Mouse (Mus musculus) ES-E14 (cell line): ENCODE measurements at regions not wholly inside any gene's neighbourhood (a gene's known extent, or its start where the extent isn't known, plus 50 kb on each side); places are given as distances from the start of the nearest gene placed in this dataset.

Source experiments
- DNase-seq: peaks from one replicate; pipeline ENCODE4 v3.0.0-alpha.2; 2013; ENCODE audit warnings: low read depth, low spot score
- H3K27ac ChIP-seq: 2 replicates; pipeline ENCODE4 v1.5.1; 2012; ENCODE audit warnings: low read depth, mild to moderate bottlenecking, low read length, moderate library complexity, mixed read lengths; ENCODE audit not compliant: poor library complexity, insufficient read depth, severe bottlenecking
- H3K36me3 ChIP-seq: 2 replicates; pipeline ENCODE4 v1.6.1; 2012; ENCODE audit warnings: mild to moderate bottlenecking, low read length, moderate library complexity, mixed read lengths; ENCODE audit not compliant: control insufficient read depth, poor library complexity, insufficient read depth, severe bottlenecking
- H3K4me1 ChIP-seq, 2 experiments: fragments of 150-350 bp in 1 of 2; sonication (generic) in 1 of 2; 2 replicates each; pipeline ENCODE4 v1.6.1; 2012; ENCODE audit warnings: low read length in 2 of 2, mild to moderate bottlenecking in 1 of 2, mixed read lengths in 1 of 2; ENCODE audit not compliant: control insufficient read depth in 2 of 2, insufficient read depth in 2 of 2, poor library complexity in 1 of 2
- H3K4me3 ChIP-seq, 2 experiments: fragments of 150-350 bp in 1 of 2; sonication (generic) in 1 of 2; 2 replicates each; pipeline ENCODE4 v1.5.1; 2012; ENCODE audit warnings: low read length in 2 of 2, low read depth in 1 of 2, mild to moderate bottlenecking in 1 of 2, mixed read lengths in 1 of 2; ENCODE audit not compliant: insufficient read depth in 1 of 2, poor library complexity in 1 of 2, severe bottlenecking in 1 of 2
- H3K9ac ChIP-seq: 2 replicates; pipeline ENCODE4 v1.6.1; 2012; ENCODE audit warnings: low read depth, mild to moderate bottlenecking, low read length, mixed read lengths; ENCODE audit not compliant: poor library complexity, insufficient read depth, severe bottlenecking
- H3K9me3 ChIP-seq: fragments of 150-350 bp; sonication (generic); 2 replicates; pipeline ENCODE4 v1.6.1; 2012; ENCODE audit warnings: low read depth, mild to moderate bottlenecking, low read length; ENCODE audit not compliant: control insufficient read depth, insufficient read depth
- CHD2 ChIP-seq: IDR thresholded peaks from 2 replicates; pipeline ENCODE4 v1.6.1; 2014; ENCODE audit warnings: mild to moderate bottlenecking, low read depth, low read length, inconsistent platforms
- HCFC1 ChIP-seq: IDR thresholded peaks from 2 replicates; pipeline ENCODE4 v1.6.1; 2012; ENCODE audit warnings: low read length, inconsistent platforms, borderline replicate concordance; ENCODE audit not compliant: insufficient read depth
- MAFK ChIP-seq: IDR thresholded peaks from 2 replicates; pipeline ENCODE4 v1.6.1; 2014; ENCODE audit warnings: mild to moderate bottlenecking, low read depth, low read length, inconsistent platforms; ENCODE audit not compliant: insufficient read depth
- ZC3H11A ChIP-seq: IDR thresholded peaks from 2 replicates; pipeline ENCODE4 v1.6.1; 2012; ENCODE audit warnings: low read depth, mild to moderate bottlenecking, inconsistent platforms, low read length, borderline replicate concordance
- ZNF384 ChIP-seq: IDR thresholded peaks from 2 replicates; pipeline ENCODE4 v1.6.1; 2012; ENCODE audit warnings: low read depth, low read length, inconsistent platforms
- in situ Hi-C, 2 experiments: fragments of 600-800 bp; cut with MboI; formaldehyde crosslinking; loops; one replicate each; pipeline ENCODE4 v1.15.1; 2025; ENCODE audit warnings: low sequenced_read_pairs in 2 of 2, inconsistent platforms in 1 of 2; ENCODE audit not compliant: unreplicated experiment in 2 of 2

GRCm38 (mm10) chr16:50092318-50092717, 292.0 kb downstream of the Cd47 start:
- H3K27ac ChIP-seq, result no peak overlapping the region
- DNase-seq, result no peak
- in situ Hi-C loops, result no loop called here
- no peaks in the 10 kb centered on the region for H3K36me3 ChIP-seq
- H3K9ac ChIP-seq, result no peak overlapping the region
- TF ChIP-seq ZNF384 (no peak), CHD2 (no peak), ZC3H11A (no peak), HCFC1 (no peak), MAFK (no peak)
- no peak overlapping the region for H3K4me3 ChIP-seq
- no peaks in the 10 kb centered on the region for H3K4me1 ChIP-seq
- H3K9me3 ChIP-seq, result no peaks in the 10 kb centered on the region

- no peak for DNase-seq
- in situ Hi-C loops, result no loop called here
Observed at GRCm38 (mm10) chr16:50092780-50093179, 292.4 kb downstream of the Cd47 start.

GRCm38 (mm10) chr16:50095858-50096551, 295.7 kb downstream of the Cd47 start:
- Histone ChIP-seq H3K27ac (no peak overlapping the region), H3K9me3 (no peaks in the 10 kb centered on the region), H3K9ac (no peak overlapping the region), H3K4me3 (no peak overlapping the region), H3K4me1 (no peaks in the 10 kb centered on the region), H3K36me3 (no peaks in the 10 kb centered on the region)
- in situ Hi-C loops, result no loop called here
- no peak for DNase-seq
- TF ChIP-seq ZC3H11A, result no peak
- TF ChIP-seq MAFK, result no peak
- no peak for TF ChIP-seq HCFC1
- TF ChIP-seq CHD2, result no peak
- TF ChIP-seq ZNF384, result no peak

More at GRCm38 (mm10) chr16:50092780-50093179, 292.4 kb downstream of the Cd47 start:
- no peaks in the 10 kb centered on the region for H3K36me3 ChIP-seq
- TF ChIP-seq ZNF384 (no peak), ZC3H11A (no peak), HCFC1 (no peak), MAFK (no peak), CHD2 (no peak)
- no peak overlapping the region for H3K4me3 ChIP-seq
- no peak overlapping the region for H3K27ac ChIP-seq
- no peaks in the 10 kb centered on the region for H3K4me1 ChIP-seq
- no peaks in the 10 kb centered on the region for H3K9me3 ChIP-seq
- no peak overlapping the region for H3K9ac ChIP-seq

- Histone ChIP-seq H3K36me3 (no peaks in the 10 kb centered on the region), H3K9me3 (no peaks in the 10 kb centered on the region), H3K4me1 (no peaks in the 10 kb centered on the region), H3K27ac (no peak overlapping the region), H3K9ac (no peak overlapping the region), H3K4me3 (no peak overlapping the region)
- in situ Hi-C loops, result no loop called here
- no peak for DNase-seq
- TF ChIP-seq ZC3H11A (no peak), CHD2 (no peak)
Observed at GRCm38 (mm10) chr16:50096563-50096962, 296.2 kb downstream of the Cd47 start.

GRCm38 (mm10) chr16:50103340-50103739, 303.0 kb downstream of the Cd47 start:
- DNase-seq, result no peak
- in situ Hi-C loops, result no loop called here
- no peak for TF ChIP-seq CHD2
- no peak for TF ChIP-seq MAFK
- TF ChIP-seq ZNF384, result no peak
- TF ChIP-seq HCFC1, result no peak
- no peak for TF ChIP-seq ZC3H11A

More at GRCm38 (mm10) chr16:50103340-50103739, 303.0 kb downstream of the Cd47 start:
- H3K4me1 ChIP-seq, result no peaks in the 10 kb centered on the region
- H3K27ac ChIP-seq, result no peak overlapping the region
- no peak overlapping the region for H3K4me3 ChIP-seq
- H3K9me3 ChIP-seq, result no peaks in the 10 kb centered on the region
- no peaks in the 10 kb centered on the region for H3K36me3 ChIP-seq
- H3K9ac ChIP-seq, result no peak overlapping the region
